Mouse (Mus musculus) hindbrain, postnatal 0 days (tissue): Measurements from ENCODE around the gene Rcn1. TPM values are rescaled to one million over a fixed set of nuclear protein-coding genes. Genes with fewer than 3 reads are reported as not detected.

ENCODE experiments used
- ATAC-seq: fragments of 200-750 bp; cut with Nextera tagmentation; 2 replicates; pipeline ENCODE4 v1.8.0; 2017; ENCODE audit warnings: mild to moderate bottlenecking, moderate TSS enrichment, moderate library complexity
- DNase-seq: peaks from one replicate; pipeline ENCODE4 v3.0.0-alpha.2; 2015; ENCODE audit warnings: low spot score
- H3K27ac ChIP-seq: fragments of 300-500 bp; sonication (generic); 2 replicates; pipeline ENCODE4 v1.5.1; 2014; ENCODE audit warnings: mild to moderate bottlenecking
- H3K27me3 ChIP-seq: fragments of 300-500 bp; sonication (generic); 2 replicates; pipeline ENCODE4 v1.6.1; 2014; ENCODE audit warnings: low read length, mixed read lengths; ENCODE audit not compliant: insufficient read depth
- H3K36me3 ChIP-seq: fragments of 300-500 bp; sonication (generic); 2 replicates; pipeline ENCODE4 v1.6.1; 2014; ENCODE audit warnings: low read length, mixed read lengths; ENCODE audit not compliant: insufficient read depth
- H3K4me1 ChIP-seq: fragments of 300-500 bp; sonication (generic); 2 replicates; pipeline ENCODE4 v1.6.1; 2014; ENCODE audit warnings: antibody characterized with exemption, low read length, mixed read lengths; ENCODE audit not compliant: insufficient read depth
- H3K4me2 ChIP-seq: fragments of 300-500 bp; sonication (generic); 2 replicates; pipeline ENCODE4 v1.6.1; 2014; ENCODE audit warnings: low read depth, mild to moderate bottlenecking, low read length, moderate library complexity, mixed read lengths
- H3K4me3 ChIP-seq: fragments of 300-500 bp; sonication (generic); 2 replicates; pipeline ENCODE4 v1.5.1; 2014; ENCODE audit warnings: low read length
- H3K9ac ChIP-seq: fragments of 300-500 bp; sonication (generic); replicated peaks from 2 replicates; pipeline ENCODE4 v1.6.1; 2014; ENCODE audit warnings: mild to moderate bottlenecking, low read length, moderate library complexity, mixed read lengths
- H3K9me3 ChIP-seq: fragments of 300-500 bp; sonication (generic); 2 replicates; pipeline ENCODE4 v1.6.1; 2016; ENCODE audit warnings: low read length, mixed read lengths
- CTCF ChIP-seq: IDR thresholded peaks from 2 replicates; pipeline ENCODE4 v1.5.1; 2016; ENCODE audit warnings: antibody characterized with exemption, control low read depth, low read depth
- WGBS: fragments of 180-500 bp; shearing (Covaris S2); extraction: QIAGEN DNeasy Blood & Tissue Kit; methylation state at CpG from one replicate; pipeline ENCODE4 v1.1.7; 2014; 5-methylcytosine and 5-hydroxymethylcytosine counted together
- polyA plus RNA-seq: library from polyadenylated mRNA; unstranded; fragments of >200 nt; fragmentation: Nextera tagmentation; extraction: Ambion mirVana; gene quantifications from 2 replicates; pipeline ENCODE4 v1.2.1, GENCODE M21; 2015
- total RNA-seq: library from RNA; depleted of rRNA; stranded (reverse); fragments of >200 nt; gene quantifications from 2 replicates; pipeline ENCODE4 v1.2.3, GENCODE M21; 2014

Gene Rcn1
- total and polyA plus RNA-seq, 2 experiments from 2014 or later: 32.5 to 61.2 TPM

GRCm38 (mm10) chr2:105428467-105428866 lies 29.3 kb upstream of the Rcn1 start:
- WGBS: 17% methylated on average over 6 of the region's 6 CpGs
- 0 out of 2 replicates have a peak overlapping the region, but pooled peaks have one; percentile 13 for H3K4me2 ChIP-seq
- DNase-seq: no peak
- 0 out of 2 replicates have a peak, but pooled peaks cover 2% of the 10 kb centered on the region for H3K9me3 ChIP-seq
- no peak overlapping the region for H3K9ac ChIP-seq
- H3K4me1 ChIP-seq: 0 out of 2 replicates have a peak, but pooled peaks cover 4% of the 10 kb centered on the region
- no peak for ATAC-seq
- H3K27ac ChIP-seq: no peak overlapping the region
- H3K4me3 ChIP-seq: no peak overlapping the region
- no peaks in the 10 kb centered on the region for H3K27me3 ChIP-seq
- no peak for TF ChIP-seq CTCF
- no peaks in the 10 kb centered on the region for H3K36me3 ChIP-seq

GRCm38 (mm10) chr2:105428029-105428428 lies 28.9 kb upstream of the Rcn1 start:
- H3K27me3 ChIP-seq: no peaks in the 10 kb centered on the region
- peak; percentile 52; the same call in 1 of the 2 replicates for ATAC-seq
- no peak overlapping the region for H3K27ac ChIP-seq
- no peak overlapping the region for H3K4me2 ChIP-seq
- DNase-seq: peak; percentile 88
- 0 out of 2 replicates have a peak, but pooled peaks cover 2% of the 10 kb centered on the region for H3K9me3 ChIP-seq
- TF ChIP-seq CTCF: peak; percentile 93
- H3K36me3 ChIP-seq: no peaks in the 10 kb centered on the region
- no peak overlapping the region for H3K4me3 ChIP-seq
- H3K9ac ChIP-seq: no peak overlapping the region
- WGBS: 2% methylated on average over 12 of the region's 12 CpGs
- H3K4me1 ChIP-seq: 0 out of 2 replicates have a peak, but pooled peaks cover 2% of the 10 kb centered on the region

GRCm38 (mm10) chr2:105427447-105427846 lies 28.3 kb upstream of the Rcn1 start:
- DNase-seq (no peak), ATAC-seq (no peak)
- Histone ChIP-seq H3K9ac (no peak overlapping the region), H3K4me3 (no peak overlapping the region), H3K4me1 (no peaks in the 10 kb centered on the region), H3K27me3 (no peaks in the 10 kb centered on the region), H3K9me3 (0 out of 2 replicates have a peak, but pooled peaks cover 2% of the 10 kb centered on the region), H3K4me2 (no peak overlapping the region), H3K36me3 (no peaks in the 10 kb centered on the region), H3K27ac (no peak overlapping the region)
- TF ChIP-seq CTCF: no peak
- 80% methylated on average over 8 of the region's 8 CpGs for WGBS

GRCm38 (mm10) chr2:105418629-105419227 lies 19.6 kb upstream of the Rcn1 start:
- Histone ChIP-seq H3K9me3 (no peaks in the 10 kb centered on the region), H3K4me2 (no peak overlapping the region), H3K36me3 (no peaks in the 10 kb centered on the region), H3K9ac (no peak overlapping the region), H3K27ac (no peak overlapping the region), H3K4me3 (no peak overlapping the region), H3K27me3 (no peaks in the 10 kb centered on the region), H3K4me1 (0 out of 2 replicates have a peak, but pooled peaks cover 10% of the 10 kb centered on the region)
- 88% methylated on average over 12 of the region's 12 CpGs for WGBS
- DNase-seq (no peak), ATAC-seq (no peak)
- no peak for TF ChIP-seq CTCF

GRCm38 (mm10) chr2:105417663-105418062 lies 18.5 kb upstream of the Rcn1 start:
- Histone ChIP-seq H3K4me2 (no peak overlapping the region), H3K9ac (no peak overlapping the region), H3K9me3 (no peaks in the 10 kb centered on the region), H3K36me3 (no peaks in the 10 kb centered on the region), H3K27ac (no peak overlapping the region), H3K4me1 (0 out of 2 replicates have a peak, but pooled peaks cover 10% of the 10 kb centered on the region), H3K4me3 (no peak overlapping the region), H3K27me3 (no peaks in the 10 kb centered on the region)
- ATAC-seq: no peak
- no peak for DNase-seq
- WGBS: 71% methylated on average over 5 of the region's 5 CpGs
- TF ChIP-seq CTCF: no peak

- Histone ChIP-seq H3K4me3 (no peak overlapping the region), H3K4me2 (no peak overlapping the region), H3K9ac (no peak overlapping the region), H3K36me3 (no peaks in the 10 kb centered on the region), H3K9me3 (no peaks in the 10 kb centered on the region), H3K27ac (no peak overlapping the region), H3K4me1 (0 out of 2 replicates have a peak, but pooled peaks cover 10% of the 10 kb centered on the region), H3K27me3 (no peaks in the 10 kb centered on the region)
- no peak for TF ChIP-seq CTCF
- 16% methylated on average over 8 of the region's 8 CpGs for WGBS
- peak; percentile 73 for DNase-seq
- peak; percentile 75 for ATAC-seq
Observed at GRCm38 (mm10) chr2:105416660-105417348, 17.7 kb upstream of the Rcn1 start.
